Mouse (Mus musculus): ENCODE measurements at regions not wholly inside any gene's neighbourhood (a gene's known extent, or its start where the extent isn't known, plus 50 kb on each side); places are given as distances from the start of the nearest gene placed in this dataset.

- ATAC-seq (ENCODE audit: low FRiP score, low read depth) = 0 out of 2 replicates have a peak, but pooled peaks have one; percentile 19
- Histone ChIP-seq H3K9me3 (no peaks in the 10 kb centered on the region), H3K4me2 (no peak overlapping the region), H3K27ac (replicated peaks) (no peak overlapping the region), H3K9ac (no peak overlapping the region), H3K27me3 (no peaks in the 10 kb centered on the region), H3K4me1 (replicated peaks) (no peaks in the 10 kb centered on the region), H3K4me3 (no peak overlapping the region), H3K36me3 (no peaks in the 10 kb centered on the region)
- WGBS = 54% methylated on average over 8 of the region's 8 CpGs
These were observed 119.3 kb downstream of the Ddx1 start for GRCm38 (mm10) chr12:13129677-13130082.

- ATAC-seq (ENCODE audit: low FRiP score, low read depth) = no peak
- H3K27ac ChIP-seq (replicated peaks) = no peak overlapping the region
- no peak overlapping the region for H3K9ac ChIP-seq
- 78% methylated on average over 11 of the region's 11 CpGs for WGBS
- no peaks in the 10 kb centered on the region for H3K36me3 ChIP-seq
- no peaks in the 10 kb centered on the region for H3K4me1 ChIP-seq (replicated peaks)
- no peaks in the 10 kb centered on the region for H3K27me3 ChIP-seq
- no peak overlapping the region for H3K4me3 ChIP-seq
- no peaks in the 10 kb centered on the region for H3K9me3 ChIP-seq
- no peak overlapping the region for H3K4me2 ChIP-seq
These were observed 121.6 kb downstream of the Ddx1 start for GRCm38 (mm10) chr12:13127407-13127806.

GRCm38 (mm10) chr12:13125054-13125453 is 124.0 kb downstream of the Ddx1 start:
- 93% methylated on average over 1 of the region's 1 CpGs for WGBS
- no peak for ATAC-seq (ENCODE audit: low FRiP score, low read depth)
- no peak overlapping the region for H3K9ac ChIP-seq

GRCm38 (mm10) chr12:13122282-13122681 is 126.7 kb downstream of the Ddx1 start:
- ATAC-seq (ENCODE audit: low FRiP score, low read depth) = no peak
- H3K4me1 ChIP-seq (replicated peaks) = no peaks in the 10 kb centered on the region
- H3K27me3 ChIP-seq = no peaks in the 10 kb centered on the region
- H3K27ac ChIP-seq (replicated peaks) = no peak overlapping the region
- no peak overlapping the region for H3K4me2 ChIP-seq
- H3K9me3 ChIP-seq = no peaks in the 10 kb centered on the region
- no peak overlapping the region for H3K4me3 ChIP-seq
- WGBS = 36% methylated on average over 9 of the region's 9 CpGs
- H3K36me3 ChIP-seq = no peaks in the 10 kb centered on the region
- no peak overlapping the region for H3K9ac ChIP-seq

More at GRCm38 (mm10) chr12:13125054-13125453, 124.0 kb downstream of the Ddx1 start:
- Histone ChIP-seq H3K4me3 (no peak overlapping the region), H3K27me3 (no peaks in the 10 kb centered on the region), H3K4me2 (no peak overlapping the region), H3K4me1 (replicated peaks) (no peaks in the 10 kb centered on the region), H3K9me3 (no peaks in the 10 kb centered on the region), H3K27ac (replicated peaks) (no peak overlapping the region), H3K36me3 (no peaks in the 10 kb centered on the region)

GRCm38 (mm10) chr12:13120581-13120980 is 128.4 kb downstream of the Ddx1 start:
- H3K9me3 ChIP-seq = no peaks in the 10 kb centered on the region
- H3K36me3 ChIP-seq = no peaks in the 10 kb centered on the region
- no peak overlapping the region for H3K9ac ChIP-seq
- 49% methylated on average over 7 of the region's 7 CpGs for WGBS
- H3K4me3 ChIP-seq = no peak overlapping the region
- no peak overlapping the region for H3K27ac ChIP-seq (replicated peaks)
- no peak for ATAC-seq (ENCODE audit: low FRiP score, low read depth)
- no peaks in the 10 kb centered on the region for H3K27me3 ChIP-seq
- no peaks in the 10 kb centered on the region for H3K4me1 ChIP-seq (replicated peaks)
- no peak overlapping the region for H3K4me2 ChIP-seq

GRCm38 (mm10) chr12:13119653-13120052 is 129.4 kb downstream of the Ddx1 start:
- no peaks in the 10 kb centered on the region for H3K9me3 ChIP-seq
- ATAC-seq (ENCODE audit: low FRiP score, low read depth) = no peak

GRCm38 (mm10) chr12:13118026-13118425 is 131.0 kb downstream of the Ddx1 start:
- WGBS = 72% methylated on average over 9 of the region's 9 CpGs

More at GRCm38 (mm10) chr12:13119653-13120052, 129.4 kb downstream of the Ddx1 start:
- WGBS = 78% methylated on average over 3 of the region's 3 CpGs
- Histone ChIP-seq H3K4me3 (no peak overlapping the region), H3K4me2 (no peak overlapping the region), H3K27ac (replicated peaks) (no peak overlapping the region), H3K27me3 (no peaks in the 10 kb centered on the region), H3K36me3 (no peaks in the 10 kb centered on the region), H3K9ac (no peak overlapping the region), H3K4me1 (replicated peaks) (no peaks in the 10 kb centered on the region)

GRCm38 (mm10) chr12:13114341-13114740 is 134.7 kb downstream of the Ddx1 start:
- WGBS = 67% methylated on average over 4 of the region's 4 CpGs
- no peak overlapping the region for H3K4me3 ChIP-seq
- H3K9ac ChIP-seq = no peak overlapping the region
- H3K4me1 ChIP-seq (replicated peaks) = no peaks in the 10 kb centered on the region
- ATAC-seq (ENCODE audit: low FRiP score, low read depth) = no peak
- no peak overlapping the region for H3K27ac ChIP-seq (replicated peaks)
- H3K9me3 ChIP-seq = no peaks in the 10 kb centered on the region
- no peaks in the 10 kb centered on the region for H3K27me3 ChIP-seq
- H3K36me3 ChIP-seq = no peaks in the 10 kb centered on the region
- no peak overlapping the region for H3K4me2 ChIP-seq

More at GRCm38 (mm10) chr12:13118026-13118425, 131.0 kb downstream of the Ddx1 start:
- Histone ChIP-seq H3K4me2 (no peak overlapping the region), H3K36me3 (no peaks in the 10 kb centered on the region), H3K27ac (replicated peaks) (no peak overlapping the region), H3K9ac (no peak overlapping the region), H3K27me3 (no peaks in the 10 kb centered on the region), H3K4me1 (replicated peaks) (no peaks in the 10 kb centered on the region), H3K9me3 (no peaks in the 10 kb centered on the region), H3K4me3 (no peak overlapping the region)
- ATAC-seq (ENCODE audit: low FRiP score, low read depth) = no peak

GRCm38 (mm10) chr12:13106931-13107330 is 142.1 kb downstream of the Ddx1 start:
- Histone ChIP-seq H3K27ac (replicated peaks) (no peak overlapping the region), H3K4me1 (replicated peaks) (peaks cover 13% of the 10 kb centered on the region), H3K4me2 (no peak overlapping the region), H3K36me3 (no peaks in the 10 kb centered on the region), H3K9me3 (no peaks in the 10 kb centered on the region), H3K4me3 (no peak overlapping the region), H3K27me3 (no peaks in the 10 kb centered on the region), H3K9ac (no peak overlapping the region)
- no peak for ATAC-seq (ENCODE audit: low FRiP score, low read depth)
- WGBS = 89% methylated on average over 3 of the region's 3 CpGs

- no peak overlapping the region for H3K4me2 ChIP-seq
- H3K9ac ChIP-seq = no peak overlapping the region
- H3K4me3 ChIP-seq = no peak overlapping the region
- H3K27ac ChIP-seq (replicated peaks) = no peak overlapping the region
- peaks cover 22% of the 10 kb centered on the region for H3K4me1 ChIP-seq (replicated peaks)
- 29% methylated on average over 12 of the region's 12 CpGs for WGBS
- no peaks in the 10 kb centered on the region for H3K9me3 ChIP-seq
- no peaks in the 10 kb centered on the region for H3K27me3 ChIP-seq
- H3K36me3 ChIP-seq = no peaks in the 10 kb centered on the region
- peak; percentile 65; the same call in 1 of the 2 replicates for ATAC-seq (ENCODE audit: low FRiP score, low read depth)
These were observed 148.3 kb downstream of the Ddx1 start for GRCm38 (mm10) chr12:13100505-13101354.

- Histone ChIP-seq H3K27me3 (no peaks in the 10 kb centered on the region), H3K4me2 (no peak overlapping the region), H3K9ac (no peak overlapping the region), H3K36me3 (no peaks in the 10 kb centered on the region), H3K27ac (replicated peaks) (no peak overlapping the region), H3K9me3 (no peaks in the 10 kb centered on the region), H3K4me3 (no peak overlapping the region), H3K4me1 (replicated peaks) (no peaks in the 10 kb centered on the region)
- no peak for ATAC-seq (ENCODE audit: low FRiP score, low read depth)
- WGBS = 86% methylated on average over 9 of the region's 9 CpGs
These were observed 152.6 kb upstream of the Mycn start for GRCm38 (mm10) chr12:13094111-13094851.

GRCm38 (mm10) chr12:13085951-13086350 is 144.2 kb upstream of the Mycn start:
- 44% methylated on average over 9 of the region's 9 CpGs for WGBS
- no peak overlapping the region for H3K9ac ChIP-seq
- H3K9me3 ChIP-seq = no peaks in the 10 kb centered on the region
- no peak overlapping the region for H3K4me2 ChIP-seq
- no peak for ATAC-seq (ENCODE audit: low FRiP score, low read depth)
- no peak overlapping the region for H3K27ac ChIP-seq (replicated peaks)
- H3K4me1 ChIP-seq (replicated peaks) = no peaks in the 10 kb centered on the region; the same call in 1 of the 2 replicates
- H3K4me3 ChIP-seq = no peak overlapping the region
- no peaks in the 10 kb centered on the region for H3K36me3 ChIP-seq
- H3K27me3 ChIP-seq = no peaks in the 10 kb centered on the region
